Mouse (Mus musculus) limb, embryonic 15.5 days (tissue): Measurements from ENCODE around the gene 1700067P10Rik. TPM values are rescaled to one million over a fixed set of nuclear protein-coding genes. Genes with fewer than 3 reads are reported as not detected.

ENCODE experiments used
- ATAC-seq: fragments of 200-750 bp; cut with Nextera tagmentation; 2 replicates; pipeline ENCODE4 v1.8.0; 2017; ENCODE audit warnings: low read depth, moderate TSS enrichment; ENCODE audit not compliant: insufficient number of reproducible peaks, low FRiP score, low TSS enrichment
- H3K27ac ChIP-seq: fragments of 300-500 bp; sonication (generic); 2 replicates; pipeline ENCODE4 v1.5.1; 2015; ENCODE audit warnings: moderate library complexity, mild to moderate bottlenecking, inconsistent platforms
- H3K27me3 ChIP-seq: fragments of 300-500 bp; sonication (generic); 2 replicates; pipeline ENCODE4 v1.6.1; 2015; ENCODE audit warnings: inconsistent platforms
- H3K36me3 ChIP-seq: fragments of 300-500 bp; sonication (generic); 2 replicates; pipeline ENCODE4 v1.6.1; 2015; ENCODE audit warnings: inconsistent platforms
- H3K4me1 ChIP-seq: fragments of 300-500 bp; sonication (generic); 2 replicates; pipeline ENCODE4 v1.6.1; 2015; ENCODE audit warnings: inconsistent platforms
- H3K4me2 ChIP-seq: fragments of 300-500 bp; sonication (generic); 2 replicates; pipeline ENCODE4 v1.6.1; 2015; ENCODE audit warnings: mild to moderate bottlenecking, inconsistent platforms
- H3K4me3 ChIP-seq: fragments of 300-500 bp; sonication (generic); 2 replicates; pipeline ENCODE4 v1.5.1; 2015; ENCODE audit warnings: mild to moderate bottlenecking, inconsistent platforms
- H3K9ac ChIP-seq: fragments of 300-500 bp; sonication (generic); 2 replicates; pipeline ENCODE4 v1.6.1; 2015; ENCODE audit warnings: inconsistent platforms
- H3K9me3 ChIP-seq: fragments of 300-500 bp; sonication (generic); 2 replicates; pipeline ENCODE4 v1.6.1; 2016; ENCODE audit warnings: inconsistent platforms
- WGBS: fragments of 180-500 bp; shearing (Covaris S2); methylation state at CpG from one replicate; pipeline ENCODE4 v1.1.7; 2015; 5-methylcytosine and 5-hydroxymethylcytosine counted together
- polyA plus RNA-seq: library from polyadenylated mRNA; unstranded; fragments of >200 nt; fragmentation: Nextera tagmentation; extraction: Ambion mirVana; gene quantifications from 2 replicates; pipeline ENCODE4 v1.2.1, GENCODE M21; 2015

1700067P10Rik gene
- polyA plus RNA-seq, 1 experiment from 2014 or later, result not detected

- Histone ChIP-seq H3K27me3 (peaks cover 50% of the 10 kb centered on the region), H3K36me3 (no peaks in the 10 kb centered on the region), H3K9ac (no peak overlapping the region), H3K4me1 (peaks cover 58% of the 10 kb centered on the region), H3K27ac (0 out of 2 replicates have a peak overlapping the region, but pooled peaks have one; percentile 4), H3K4me2 (peak overlapping the region; percentile 57), H3K4me3 (peak overlapping the region; percentile 30), H3K9me3 (no peaks in the 10 kb centered on the region)
- under 1% methylated on average over 43 of the region's 43 CpGs for WGBS
- ATAC-seq, result no peak
These were observed 8.8 kb downstream of the 1700067P10Rik start for GRCm38 (mm10) chr17:48097743-48098527.

- Histone ChIP-seq H3K27me3 (peaks cover 50% of the 10 kb centered on the region), H3K4me3 (peak overlapping the region; percentile 30; the same call in 1 of the 2 replicates), H3K4me2 (peak overlapping the region; percentile 57), H3K9me3 (no peaks in the 10 kb centered on the region), H3K9ac (no peak overlapping the region), H3K36me3 (no peaks in the 10 kb centered on the region), H3K27ac (0 out of 2 replicates have a peak overlapping the region, but pooled peaks have one; percentile 4), H3K4me1 (peaks cover 58% of the 10 kb centered on the region)
- 2% methylated on average over 19 of the region's 19 CpGs for WGBS
- ATAC-seq, result no peak
These were observed 9.4 kb downstream of the 1700067P10Rik start for GRCm38 (mm10) chr17:48098528-48098890.

- no peak for ATAC-seq
- WGBS, result 25% methylated on average over 11 of the region's 11 CpGs
- Histone ChIP-seq H3K36me3 (no peaks in the 10 kb centered on the region), H3K4me2 (no peak overlapping the region), H3K4me3 (no peak overlapping the region), H3K4me1 (peaks cover 58% of the 10 kb centered on the region), H3K27ac (no peak overlapping the region), H3K9me3 (no peaks in the 10 kb centered on the region), H3K9ac (no peak overlapping the region), H3K27me3 (peaks cover 46% of the 10 kb centered on the region)
These were observed 10.2 kb downstream of the 1700067P10Rik start for GRCm38 (mm10) chr17:48099312-48099711.

GRCm38 (mm10) chr17:48100441-48101417 is 11.6 kb downstream of the 1700067P10Rik start:
- Histone ChIP-seq H3K9me3 (no peaks in the 10 kb centered on the region), H3K27ac (no peak overlapping the region), H3K4me2 (peak overlapping the region; percentile 47), H3K36me3 (no peaks in the 10 kb centered on the region), H3K9ac (no peak overlapping the region), H3K4me1 (peaks cover 46% of the 10 kb centered on the region), H3K27me3 (peaks cover 36% of the 10 kb centered on the region), H3K4me3 (peak overlapping the region; percentile 36)
- ATAC-seq, result peak; percentile 48; the same call in 1 of the 2 replicates
- WGBS, result 13% methylated on average over 20 of the region's 21 CpGs

- Histone ChIP-seq H3K4me2 (no peak overlapping the region), H3K27me3 (no peaks in the 10 kb centered on the region), H3K27ac (no peak overlapping the region), H3K36me3 (no peaks in the 10 kb centered on the region), H3K9me3 (no peaks in the 10 kb centered on the region), H3K4me3 (no peak overlapping the region), H3K9ac (no peak overlapping the region), H3K4me1 (no peaks in the 10 kb centered on the region)
- ATAC-seq, result no peak
- 52% methylated on average over 4 of the region's 4 CpGs for WGBS
These were observed 18.2 kb downstream of the 1700067P10Rik start for GRCm38 (mm10) chr17:48107333-48107732.

GRCm38 (mm10) chr17:48107862-48108261 is 18.7 kb downstream of the 1700067P10Rik start:
- WGBS, result 56% methylated on average over 6 of the region's 6 CpGs
- no peak for ATAC-seq
- Histone ChIP-seq H3K27me3 (no peaks in the 10 kb centered on the region), H3K27ac (no peak overlapping the region), H3K9ac (no peak overlapping the region), H3K9me3 (no peaks in the 10 kb centered on the region), H3K4me3 (no peak overlapping the region), H3K4me1 (no peaks in the 10 kb centered on the region), H3K36me3 (no peaks in the 10 kb centered on the region), H3K4me2 (no peak overlapping the region)

GRCm38 (mm10) chr17:48108520-48108919 is 19.4 kb downstream of the 1700067P10Rik start:
- H3K4me1 ChIP-seq, result no peaks in the 10 kb centered on the region
- no peaks in the 10 kb centered on the region for H3K9me3 ChIP-seq
- ATAC-seq, result no peak
- no peak overlapping the region for H3K4me3 ChIP-seq
- H3K27me3 ChIP-seq, result no peaks in the 10 kb centered on the region
- H3K27ac ChIP-seq, result no peak overlapping the region
- H3K9ac ChIP-seq, result no peak overlapping the region
- no peak overlapping the region for H3K4me2 ChIP-seq
- WGBS, result 69% methylated on average over 3 of the region's 3 CpGs
- no peaks in the 10 kb centered on the region for H3K36me3 ChIP-seq

- ATAC-seq, result no peak
- no peak overlapping the region for H3K4me3 ChIP-seq
- no peaks in the 10 kb centered on the region for H3K4me1 ChIP-seq
- WGBS, result 49% methylated on average over 8 of the region's 8 CpGs
- H3K4me2 ChIP-seq, result no peak overlapping the region
- no peaks in the 10 kb centered on the region for H3K9me3 ChIP-seq
- no peak overlapping the region for H3K27ac ChIP-seq
- no peaks in the 10 kb centered on the region for H3K27me3 ChIP-seq
- H3K9ac ChIP-seq, result no peak overlapping the region
- H3K36me3 ChIP-seq, result no peaks in the 10 kb centered on the region
These were observed 21.6 kb downstream of the 1700067P10Rik start for GRCm38 (mm10) chr17:48110547-48111287.

- Histone ChIP-seq H3K27ac (no peak overlapping the region), H3K36me3 (no peaks in the 10 kb centered on the region), H3K9ac (no peak overlapping the region), H3K4me3 (no peak overlapping the region), H3K27me3 (no peaks in the 10 kb centered on the region), H3K9me3 (no peaks in the 10 kb centered on the region), H3K4me2 (no peak overlapping the region), H3K4me1 (no peaks in the 10 kb centered on the region)
- ATAC-seq, result no peak
- 72% methylated on average over 1 of the region's 1 CpGs for WGBS
These were observed 29.5 kb downstream of the 1700067P10Rik start for GRCm38 (mm10) chr17:48118570-48118969.

- H3K4me2 ChIP-seq, result no peak overlapping the region
- H3K9me3 ChIP-seq, result no peaks in the 10 kb centered on the region
- no peaks in the 10 kb centered on the region for H3K4me1 ChIP-seq
- H3K27me3 ChIP-seq, result no peaks in the 10 kb centered on the region
- WGBS, result 24% methylated on average over 3 of the region's 3 CpGs
- ATAC-seq, result no peak
- no peaks in the 10 kb centered on the region for H3K36me3 ChIP-seq
- H3K4me3 ChIP-seq, result no peak overlapping the region
- H3K27ac ChIP-seq, result no peak overlapping the region
- H3K9ac ChIP-seq, result no peak overlapping the region
These were observed 30.5 kb downstream of the 1700067P10Rik start for GRCm38 (mm10) chr17:48119656-48120055.

GRCm38 (mm10) chr17:48120456-48120855 is 31.3 kb downstream of the 1700067P10Rik start:
- H3K9ac ChIP-seq, result no peak overlapping the region
- H3K4me2 ChIP-seq, result no peak overlapping the region
- ATAC-seq, result no peak
- H3K4me3 ChIP-seq, result no peak overlapping the region
- 91% methylated on average over 20 of the region's 20 CpGs for WGBS
- no peaks in the 10 kb centered on the region for H3K4me1 ChIP-seq
- H3K27ac ChIP-seq, result no peak overlapping the region
- H3K36me3 ChIP-seq, result no peaks in the 10 kb centered on the region
- no peaks in the 10 kb centered on the region for H3K27me3 ChIP-seq
- no peaks in the 10 kb centered on the region for H3K9me3 ChIP-seq
